Mouse (Mus musculus): ENCODE measurements at regions not wholly inside any gene's neighbourhood (a gene's known extent, or its start where the extent isn't known, plus 50 kb on each side); places are given as distances from the start of the nearest gene placed in this dataset.

DNA sequence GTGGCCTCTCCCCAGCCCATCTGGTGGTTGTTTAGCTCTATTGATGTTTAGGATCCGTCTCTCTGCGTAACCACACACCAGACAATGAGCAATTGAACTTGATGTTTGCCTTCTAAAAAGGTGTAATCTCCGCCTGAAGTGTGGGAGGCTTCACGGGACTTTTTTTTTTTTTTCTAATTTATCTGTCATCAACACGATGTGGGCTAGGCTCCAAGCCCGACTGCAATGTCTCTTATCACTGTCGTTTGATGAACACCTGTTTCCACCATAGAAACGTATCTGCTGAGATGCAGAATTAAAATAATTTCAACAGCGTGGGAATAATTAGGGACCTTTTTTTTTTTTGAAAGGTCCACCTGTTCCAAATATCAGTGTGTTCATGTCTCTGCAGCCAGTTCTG, 257.0 kb upstream of the Dnajc19 start:
- DNase-seq: no peak

DNA sequence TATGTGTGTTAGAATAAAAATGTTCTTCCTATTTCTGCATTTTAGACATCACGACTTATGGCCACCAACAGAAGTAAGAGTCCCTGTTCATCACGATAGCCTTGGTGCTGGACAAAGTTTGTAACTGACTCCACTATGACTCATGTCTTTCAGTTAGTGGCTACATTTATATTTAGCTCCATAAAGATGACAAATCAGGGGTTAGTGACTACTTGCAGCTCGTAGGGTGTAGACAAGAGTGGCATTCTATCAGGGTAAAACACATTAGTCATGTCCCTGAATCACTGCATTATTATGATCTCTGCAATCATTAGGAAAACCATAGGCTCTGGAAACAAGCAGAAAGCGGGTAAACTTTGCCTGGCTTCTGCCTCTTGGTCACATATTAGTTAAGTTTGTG, 252.4 kb upstream of the Dnajc19 start:
- DNase-seq: no peak

DNA sequence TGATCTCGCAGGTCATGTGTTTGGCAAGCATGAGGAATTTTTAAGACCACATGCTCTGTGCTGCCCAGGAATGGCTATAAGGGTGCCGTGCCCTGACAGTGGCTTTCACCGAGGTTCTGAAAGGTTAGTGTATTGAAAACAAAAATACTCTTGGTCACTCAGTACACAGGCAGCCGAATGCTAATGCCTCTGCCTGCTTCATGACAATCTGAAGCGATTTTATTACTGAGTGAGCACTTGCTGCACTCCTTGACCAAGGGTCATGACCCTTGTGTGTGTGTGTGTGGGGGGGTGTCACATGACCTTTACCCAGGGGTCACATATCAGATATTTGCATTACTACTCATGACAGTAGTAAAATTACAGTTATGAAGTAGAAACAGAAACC, 250.8 kb upstream of the Dnajc19 start:
- no peak for DNase-seq

DNA sequence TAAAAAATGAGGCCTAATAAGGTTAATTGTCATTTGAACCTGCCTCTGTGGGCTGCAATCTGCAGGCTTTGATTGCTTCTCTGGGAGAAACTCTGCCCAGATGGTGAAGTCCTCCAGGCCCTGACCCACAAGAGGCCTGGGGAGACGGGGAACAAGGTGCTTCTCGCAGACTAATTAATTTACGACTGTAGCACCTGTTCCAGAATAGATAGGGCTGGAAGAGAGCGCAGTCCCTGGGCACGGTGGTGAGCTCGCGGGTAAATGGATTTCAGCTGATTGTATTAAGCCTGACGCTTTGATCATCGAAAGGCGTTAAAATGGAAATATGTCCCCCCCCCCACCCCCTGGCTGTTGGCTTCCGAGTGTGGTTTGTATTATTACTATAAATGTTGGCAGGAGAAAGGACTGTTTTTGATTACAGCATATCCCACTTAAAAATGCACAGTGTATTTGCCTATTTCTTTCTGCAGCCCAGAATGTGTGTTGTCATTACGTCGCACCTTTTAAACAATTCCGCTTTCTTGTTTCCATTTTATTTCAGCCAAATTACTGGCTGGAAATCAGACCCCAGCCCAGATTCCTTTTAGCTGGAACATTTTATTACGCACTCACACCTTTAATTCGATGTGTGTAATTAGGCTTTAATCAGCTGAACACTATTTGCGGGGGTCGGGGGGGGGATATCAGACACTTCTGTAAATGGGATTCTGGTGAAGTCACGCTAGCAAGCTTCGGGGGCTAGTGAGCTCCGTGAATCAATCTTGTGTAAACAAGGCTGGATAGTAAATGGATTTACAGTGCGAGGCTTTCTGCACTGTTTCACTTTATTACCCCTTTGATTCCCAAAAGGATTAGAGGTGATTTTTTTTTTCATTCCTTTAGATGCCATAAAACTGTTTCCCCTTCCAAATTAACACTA, 250.1 kb upstream of the Dnajc19 start:
- DNase-seq: no peak

DNA sequence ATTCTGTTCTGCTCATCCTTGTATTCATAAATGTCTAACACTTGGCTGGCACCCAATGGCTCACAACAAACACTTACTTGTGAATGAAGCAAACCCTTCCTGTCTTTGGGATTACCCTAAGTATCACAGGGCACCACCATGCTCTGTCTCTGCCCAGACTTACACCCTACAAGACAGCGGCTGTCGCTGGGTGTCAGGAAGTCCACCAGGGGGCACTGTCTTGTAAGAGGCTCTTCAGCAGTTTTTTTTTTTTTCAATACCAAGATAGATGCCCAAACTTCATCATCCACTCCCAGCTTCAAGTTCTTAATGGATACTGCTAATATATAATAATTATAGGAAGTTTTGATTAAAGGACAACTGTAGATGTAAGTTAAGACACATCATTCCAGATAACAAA, 247.7 kb upstream of the Dnajc19 start:
- DNase-seq: peak; percentile 15

DNA sequence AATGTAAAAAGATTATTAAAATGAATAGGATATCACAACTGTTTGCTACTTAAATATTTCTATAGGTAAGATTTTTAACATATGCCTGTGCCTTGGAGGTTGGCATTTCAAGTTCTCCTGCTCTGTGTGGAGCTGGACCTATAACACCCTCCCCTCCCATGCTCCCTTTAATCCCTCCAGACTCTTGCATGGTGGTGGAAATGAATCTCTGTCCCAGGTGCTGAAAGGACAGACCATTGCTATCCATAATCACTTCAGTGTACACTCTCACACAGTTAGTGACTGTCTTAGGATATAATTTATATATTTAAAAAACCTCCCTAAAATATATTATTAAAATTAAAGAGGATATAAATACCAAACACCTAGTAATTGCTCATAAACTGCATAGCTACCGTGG, 244.5 kb upstream of the Dnajc19 start:
- DNase-seq: no peak

DNA sequence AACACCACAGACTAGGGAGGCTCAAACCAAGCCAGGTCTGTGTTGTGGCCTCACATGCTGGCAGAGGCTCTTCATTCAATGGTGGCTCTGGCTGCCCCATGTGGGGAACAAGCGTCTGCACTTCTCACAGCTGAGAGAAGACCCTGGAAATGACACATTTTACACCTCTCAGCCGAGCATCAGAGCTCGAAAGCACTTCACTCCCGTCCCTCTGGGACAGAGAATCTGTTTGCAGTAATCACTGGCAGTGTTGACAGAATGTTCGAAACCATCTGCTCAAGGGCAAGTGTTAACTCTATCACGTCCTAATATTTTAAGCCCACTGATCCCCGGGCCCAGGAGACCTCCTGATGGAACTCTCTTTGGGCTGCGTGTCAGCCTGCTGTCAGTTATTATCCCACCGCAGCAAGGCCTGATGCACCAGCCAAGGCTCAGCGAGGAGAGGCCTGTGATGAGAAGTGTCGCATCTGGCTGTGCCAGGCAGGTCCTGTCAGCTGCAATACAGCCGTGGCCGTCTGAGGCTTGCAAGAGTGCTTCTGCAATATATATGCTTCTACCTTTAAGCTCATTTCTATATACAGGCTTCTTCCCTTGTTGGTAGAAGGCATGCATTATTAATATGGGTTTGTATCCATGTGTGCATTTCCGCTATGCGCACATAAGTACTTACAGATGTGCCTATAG, 241.5 kb upstream of the Dnajc19 start:
- no peak for DNase-seq

DNA sequence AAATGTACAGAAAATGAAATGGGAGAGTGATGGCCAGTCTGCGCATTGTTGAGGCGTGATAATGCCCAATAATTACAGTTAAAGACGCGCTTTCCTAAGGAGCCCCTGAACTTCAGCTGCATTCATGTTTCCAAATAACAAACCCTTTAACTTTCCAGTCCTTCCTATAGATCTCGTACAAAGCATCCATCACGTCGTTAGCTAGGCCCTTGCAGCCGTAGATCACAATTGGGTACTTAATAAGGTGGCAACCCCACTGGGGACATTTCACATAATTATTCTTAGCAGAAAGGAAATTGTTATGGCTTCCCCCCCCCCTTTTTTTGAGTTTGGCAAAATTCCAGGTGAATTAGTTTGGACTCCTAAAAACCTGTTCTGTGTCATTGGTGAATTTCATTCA, 233.7 kb upstream of the Dnajc19 start:
- DNase-seq: no peak

DNA sequence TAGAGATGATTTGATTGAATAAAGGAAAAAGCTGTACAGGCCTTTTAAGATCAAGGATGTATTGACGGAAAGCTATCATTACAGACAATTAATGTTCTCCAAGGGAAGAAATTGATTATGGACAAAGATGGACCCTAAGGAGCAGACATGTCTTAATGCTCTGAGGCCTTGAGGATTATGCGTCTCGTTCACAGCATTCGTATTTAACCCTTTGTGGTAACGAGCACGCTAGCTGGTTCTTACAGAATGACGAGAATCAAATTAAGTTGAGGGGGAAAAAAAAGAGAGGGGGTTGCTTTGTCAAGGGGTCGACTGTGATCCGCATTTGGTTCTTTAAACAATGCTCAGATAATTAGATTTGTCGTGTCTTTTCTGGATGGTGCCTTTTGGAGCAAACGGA, 233.3 kb upstream of the Dnajc19 start:
- DNase-seq: no peak

DNA sequence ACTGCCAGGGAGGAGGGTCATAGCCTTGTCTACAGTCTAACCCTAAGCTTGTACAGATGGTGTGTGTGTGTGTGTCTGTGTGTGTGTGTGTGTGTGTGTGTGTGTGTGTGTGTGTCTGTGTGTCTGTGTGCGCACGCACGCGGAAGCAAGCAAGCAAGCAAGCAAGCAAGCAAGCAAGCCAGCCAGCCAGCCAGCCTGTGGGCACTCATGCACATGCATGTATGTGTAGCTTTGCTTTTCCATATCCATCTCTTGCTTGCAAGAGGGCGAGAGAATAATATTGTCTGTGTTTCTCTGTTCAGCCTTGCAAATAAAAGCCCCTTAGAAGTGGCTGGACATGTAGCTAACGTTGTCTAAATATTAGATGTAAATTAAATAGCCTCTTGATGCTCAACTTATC, 230.8 kb upstream of the Dnajc19 start:
- no peak for DNase-seq

DNA sequence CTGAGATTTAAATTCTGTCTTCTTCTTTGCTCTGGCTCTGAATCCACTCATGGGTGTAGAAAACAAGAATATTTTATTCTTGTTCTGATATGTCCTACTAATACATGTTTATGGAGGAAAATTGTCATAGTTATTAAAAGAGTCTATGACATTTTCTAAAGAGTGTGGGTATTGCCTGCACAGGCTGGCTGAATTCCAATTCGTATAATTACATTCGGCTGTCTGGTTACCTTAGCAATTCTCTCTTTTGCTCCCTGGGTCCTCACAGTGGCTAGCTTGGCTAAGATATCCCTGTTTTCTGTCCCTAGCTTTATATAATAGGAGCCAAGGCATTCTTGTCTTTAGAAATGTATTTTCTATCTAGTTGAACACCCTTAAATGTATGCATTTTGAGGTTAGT, 218.5 kb upstream of the Dnajc19 start:
- no peak for DNase-seq

DNA sequence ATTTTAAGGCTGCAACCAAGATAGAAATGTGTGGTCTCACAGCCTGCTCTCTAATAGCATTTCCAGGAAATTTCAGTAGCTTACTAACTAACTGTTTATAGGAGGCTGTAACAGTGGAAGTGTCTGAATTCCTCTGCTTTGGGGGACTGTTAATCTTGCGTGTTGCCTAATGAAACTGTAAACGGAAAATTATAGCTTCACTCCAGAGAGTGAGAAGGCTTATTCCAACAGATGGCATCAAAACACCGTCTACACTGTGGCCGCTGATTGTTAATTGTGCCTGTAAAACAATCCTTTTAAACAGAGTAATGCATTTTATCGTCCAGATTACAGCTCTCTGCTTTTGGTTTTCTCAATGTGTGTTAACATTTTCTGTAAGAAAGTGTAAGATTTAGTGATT, 206.7 kb upstream of the Dnajc19 start:
- no peak for DNase-seq

DNA sequence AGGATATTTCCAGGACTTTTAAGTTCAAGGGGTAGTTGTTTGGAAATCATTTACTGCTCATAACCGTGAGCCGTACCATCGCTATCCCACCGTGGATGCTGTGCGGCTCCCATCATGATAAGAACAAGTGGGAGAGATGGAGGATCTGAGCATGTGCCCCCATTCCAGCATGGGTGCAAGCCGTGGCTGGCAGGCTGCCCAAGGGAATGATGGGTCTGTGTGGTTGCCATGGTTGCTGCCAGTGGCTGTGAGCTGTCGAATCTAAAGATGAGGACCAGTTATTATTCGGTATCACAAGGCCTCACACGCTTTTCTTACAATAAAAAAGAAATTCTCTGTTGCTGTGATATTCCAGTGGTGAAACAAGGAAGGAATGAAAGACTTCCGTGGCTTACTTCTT, 189.0 kb upstream of the Dnajc19 start:
- DNase-seq: no peak

DNA sequence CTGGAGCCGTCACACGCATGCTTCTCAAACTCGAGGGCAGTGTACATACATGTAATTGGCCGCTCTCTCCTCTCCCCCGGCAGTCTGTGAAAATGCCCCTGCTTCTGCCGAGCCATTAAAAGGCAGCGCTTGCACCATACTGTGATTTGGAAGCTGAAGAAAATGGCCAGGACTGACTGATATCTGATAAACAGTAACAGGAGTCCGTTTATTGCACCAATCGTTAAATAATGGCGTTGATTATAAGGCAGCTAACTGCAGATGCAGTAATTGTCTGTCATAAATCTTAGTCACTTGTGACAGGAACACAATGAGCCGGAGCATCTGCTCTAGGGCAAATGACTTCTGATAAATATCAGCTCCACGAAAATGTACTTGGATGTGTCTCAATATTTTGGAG, 185.3 kb upstream of the Dnajc19 start:
- no peak for DNase-seq

DNA sequence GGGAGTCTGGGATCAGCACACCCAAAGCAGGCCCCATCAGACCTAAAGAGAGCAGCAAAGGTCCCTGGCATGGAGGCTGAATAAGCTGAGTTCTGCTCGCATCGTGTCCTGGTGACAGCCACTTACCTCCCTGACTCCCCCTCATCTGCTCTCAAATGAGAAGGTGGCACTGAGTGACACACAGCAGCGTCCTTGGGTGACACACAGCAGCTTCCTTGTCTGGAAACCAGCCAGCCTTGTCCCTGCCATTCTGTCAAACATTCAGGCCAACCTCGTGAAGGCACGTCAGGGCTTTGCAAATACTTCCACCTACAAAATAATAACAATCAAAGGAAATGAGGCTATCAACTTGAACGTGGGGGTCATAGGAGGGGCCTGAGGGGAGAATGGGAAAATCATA, 183.7 kb upstream of the Dnajc19 start:
- no peak for DNase-seq

DNA sequence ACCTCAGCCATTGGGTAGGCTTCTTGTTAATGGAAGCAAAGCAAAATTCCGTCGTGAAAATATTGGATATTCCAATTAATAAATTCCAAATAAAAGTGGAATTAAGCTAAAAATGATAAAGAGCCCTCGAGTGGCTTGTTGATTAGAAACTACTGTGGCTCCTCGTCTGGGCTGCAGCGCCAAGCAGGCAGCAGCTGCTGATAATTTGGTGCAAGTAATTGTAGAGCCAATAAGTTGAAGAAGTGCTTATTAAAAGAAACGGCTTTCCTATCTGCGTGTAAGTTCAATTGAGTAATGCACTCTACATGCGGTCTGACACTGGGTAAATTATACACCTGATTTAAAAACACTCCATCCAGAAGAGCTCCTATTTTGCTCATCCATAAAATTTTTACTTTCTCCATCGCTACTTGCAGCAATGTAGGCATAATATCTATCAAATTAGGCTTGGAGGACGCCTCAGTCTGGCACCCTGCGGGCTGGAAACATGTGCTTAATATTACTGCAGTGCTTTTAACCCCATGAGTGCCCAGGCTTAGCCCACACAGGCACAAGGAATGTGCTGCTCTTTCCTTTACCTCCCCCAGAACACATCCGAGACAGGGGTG, 171.7 kb upstream of the Dnajc19 start:
- DNase-seq: no peak

DNA sequence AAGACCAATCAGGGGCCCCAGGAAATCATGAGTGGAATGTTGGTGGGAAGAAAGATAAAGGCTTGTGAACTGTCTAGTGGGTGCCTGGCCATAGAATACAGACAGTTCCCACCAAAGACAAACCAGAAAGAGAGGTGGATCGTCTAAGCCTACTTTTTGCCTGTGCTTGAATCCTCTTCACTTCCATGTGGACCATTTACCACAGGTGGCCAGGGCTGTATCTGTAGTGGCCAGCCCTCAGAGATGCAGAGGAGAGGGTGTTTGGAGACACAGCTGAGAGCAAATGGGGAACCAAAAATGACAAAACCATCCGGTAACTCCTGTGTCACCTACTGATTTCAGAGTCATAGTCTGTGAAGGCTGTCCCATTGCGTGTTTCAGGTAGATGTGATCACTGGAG, 161.0 kb upstream of the Dnajc19 start:
- DNase-seq: no peak

DNA sequence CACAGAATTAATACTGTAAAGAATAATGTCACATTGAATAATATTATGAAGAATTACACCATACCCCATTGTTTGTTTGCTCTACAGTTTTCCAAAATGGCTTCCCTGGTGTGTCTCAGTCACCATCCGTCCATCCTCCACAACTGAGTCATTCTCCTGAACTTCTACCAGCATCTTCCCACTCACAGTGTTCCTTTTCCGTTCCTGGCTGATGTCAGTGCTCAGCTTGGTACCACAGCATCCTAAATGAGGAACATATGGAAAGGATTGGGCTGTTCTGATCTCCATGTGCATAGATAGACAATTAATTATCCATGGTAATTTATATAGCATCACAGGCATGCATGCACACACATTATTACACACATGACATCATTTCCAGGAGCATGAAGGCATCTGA, 158.9 kb upstream of the Dnajc19 start:
- DNase-seq: no peak

DNA sequence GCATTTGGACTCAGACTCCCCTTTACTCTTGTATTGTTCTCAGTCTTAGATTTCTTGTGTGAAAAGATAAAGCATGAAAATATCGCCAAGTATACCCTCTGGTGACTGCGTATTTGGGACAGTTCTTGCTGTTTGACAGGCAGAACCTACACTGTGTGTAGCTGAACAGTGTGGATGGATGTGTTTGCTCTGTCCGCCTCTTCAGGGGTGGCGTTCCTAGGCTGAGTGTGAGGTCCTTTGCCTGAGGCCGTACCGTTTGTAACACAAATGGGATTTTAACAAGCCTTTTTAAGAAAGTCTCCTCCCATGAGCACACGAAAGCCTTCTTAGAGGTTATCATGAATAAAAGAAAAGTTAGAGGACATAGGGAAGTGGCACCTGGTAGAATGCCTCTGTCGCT, 153.3 kb upstream of the Dnajc19 start:
- DNase-seq: no peak

DNA sequence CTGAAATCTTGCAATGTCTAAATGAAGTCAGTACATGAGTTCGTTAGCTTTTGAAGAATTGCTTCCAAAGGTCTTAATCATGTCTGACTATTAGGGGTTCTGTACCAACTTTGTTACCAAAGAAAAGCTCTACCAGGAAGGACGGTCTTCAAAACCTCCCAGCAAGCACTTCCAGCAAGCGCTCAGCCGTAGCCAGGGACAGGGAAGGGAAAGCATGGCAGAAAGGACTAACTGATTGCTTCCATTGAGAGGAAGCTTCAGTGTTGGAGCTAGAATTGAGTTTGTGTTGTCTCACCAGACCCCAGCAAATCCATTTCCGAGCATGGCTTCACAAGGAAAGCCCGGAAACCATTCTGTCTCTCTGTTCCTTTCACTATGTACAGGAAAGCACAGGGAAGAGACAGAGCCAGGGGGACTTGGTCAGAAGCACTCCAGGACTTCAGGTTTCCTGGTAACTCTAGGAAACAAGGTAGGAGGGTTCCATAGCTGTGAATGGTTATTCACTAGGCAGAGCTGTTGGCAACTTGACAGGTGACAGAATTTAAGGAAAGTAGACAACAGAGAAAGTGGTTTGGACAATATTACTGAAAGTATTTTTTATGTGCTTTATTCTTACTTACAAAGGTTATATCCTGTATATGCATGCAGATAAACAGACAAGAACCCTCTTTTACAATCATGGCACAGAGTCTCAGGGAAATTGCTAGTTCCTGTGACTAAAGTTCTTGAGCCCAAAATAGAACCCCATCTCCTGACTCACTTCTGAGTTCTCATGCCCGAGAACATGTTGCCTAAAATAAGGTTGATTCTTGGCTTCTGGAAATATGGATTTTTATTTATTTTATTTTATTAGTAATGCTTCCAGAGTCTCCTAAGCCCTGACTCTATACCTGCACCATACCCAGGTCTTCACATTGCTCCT, 151.5 kb upstream of the Dnajc19 start:
- DNase-seq: no peak

DNA sequence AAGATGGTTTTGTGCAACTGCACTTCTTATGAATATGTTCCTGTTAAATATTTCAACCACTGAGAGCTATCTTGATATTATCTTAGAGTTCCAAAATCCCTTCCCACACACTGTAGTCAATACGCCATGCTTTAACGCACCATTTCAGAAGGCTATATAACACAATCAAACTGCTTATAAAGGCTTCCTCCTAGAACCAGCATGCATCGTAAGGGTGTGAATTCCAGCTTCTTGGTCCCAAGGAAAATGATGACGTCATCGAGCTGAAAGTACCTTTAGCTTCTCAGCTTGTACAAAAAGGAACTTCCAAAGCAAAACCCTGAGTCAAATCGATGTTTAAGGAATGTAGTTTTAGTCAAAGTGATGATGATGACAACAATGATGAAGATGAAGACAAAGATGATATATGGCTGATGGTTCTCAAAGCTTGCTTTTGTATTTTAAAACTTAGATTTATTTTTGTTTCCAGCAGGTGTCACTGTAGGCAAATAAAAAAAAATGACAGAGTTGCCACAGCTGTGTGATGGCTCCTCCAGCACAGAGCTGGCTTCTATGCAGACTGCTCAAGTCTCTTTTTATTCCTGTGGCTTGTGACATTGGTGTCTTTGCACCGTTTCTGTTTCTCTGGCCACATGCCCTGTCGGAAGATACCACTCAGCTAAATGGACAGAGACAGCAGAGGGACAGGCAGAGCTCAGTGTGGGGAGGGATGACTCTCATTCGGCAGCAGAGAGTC, 150.6 kb upstream of the Dnajc19 start:
- DNase-seq: no peak

DNA sequence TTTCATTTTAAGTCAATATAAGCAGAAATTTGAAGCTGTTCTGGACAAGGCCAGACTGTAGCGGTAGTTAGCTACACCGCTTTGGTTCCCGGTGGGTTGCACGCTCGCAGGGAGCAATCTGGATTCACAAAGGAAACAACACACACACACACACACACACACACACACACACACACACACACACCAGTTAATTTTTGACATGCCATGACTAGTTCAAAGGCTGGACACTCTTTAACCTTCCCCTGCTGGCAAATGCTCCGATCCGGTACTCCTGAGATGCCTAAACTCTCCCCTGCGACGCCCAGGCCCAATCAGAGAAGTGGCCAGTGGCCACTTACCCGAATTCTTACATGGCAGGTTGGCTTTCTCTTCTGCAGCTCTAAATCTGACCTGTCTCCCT, 141.2 kb upstream of the Dnajc19 start:
- DNase-seq: peak; percentile 11

Measured in kidney, adult 18-20 months (tissue).